In genomic region chr2:144044726-144045125, GRCm38 (mm10) we compare ENCODE assay signal across 9 mouse cellular contexts. TPM values are rescaled to one million over a fixed set of nuclear protein-coding genes. Genes with fewer than 3 reads are reported as not detected.
DNase-seq lines count a peak whose midpoint lies in the region.
"Had no signal": no experiment of that assay in that cellular context is flagged by ENCODE, and none has a peak within 500 bp of the region (broad histone marks: within the 10 kb centered on the region; RNA-seq: fewer than 3 reads in every experiment).

No protein-coding gene starts in this region.

- intact Hi-C loops in heart, postnatal 36 days (cut with DNase I) = no loop called here
- intact Hi-C loops in left cerebral cortex, postnatal 4 days (cut with DNase I) = no loop called here

- peak; percentile 23 for DNase-seq in cerebellum, adult 11-12 months
- DNase-seq in cerebellum, postnatal 4 days (ENCODE audit: low spot score in 2 of 2) = no peak
- DNase-seq in fibroblast of lung, adult 2 months (ENCODE audit: low read depth) = peak; percentile 53
- peak; percentile 51 for DNase-seq in heart, postnatal 36 days
- peak; percentile 50 for DNase-seq in left cerebral cortex, postnatal 4 days
- DNase-seq in MN1 (ENCODE audit: low spot score) = no peak
- DNase-seq in spleen, postnatal 10 days (ENCODE audit: low spot score in 2 of 2) = no peak
- DNase-seq in ovary, adult 18-20 months (ENCODE audit: low spot score) = no peak
- DNase-seq: thymus, adult 2 months had no signal

RNA-seq across cellular contexts. Expression of gene Banf2, which starts 11.9 kb away (rescaled TPM):
- not detected for total RNA-seq in heart, postnatal 36 days (2021)
- not detected for total RNA-seq in left cerebral cortex, postnatal 4 days (2021)

RNA-seq across cellular contexts. Expression of gene Rrbp1, which starts 33.7 kb away (rescaled TPM):
- total RNA-seq in heart, postnatal 36 days (2021) = 100 to 1,000 TPM; 101 to 113 TPM
- 10 to 100 TPM; 82.5 to 83.9 TPM for total RNA-seq in left cerebral cortex, postnatal 4 days (2021)

Comparison
In these comparisons a context has a peak if more than half of its experiments do, and no peak if none do; other contexts are left out.
1. DNase-seq: peak in cerebellum, adult 11-12 months (single experiment), fibroblast of lung, adult 2 months (single experiment), heart, postnatal 36 days (2 of 2) and left cerebral cortex, postnatal 4 days (single experiment); none in cerebellum, postnatal 4 days (0 of 2), MN1 (single experiment), spleen, postnatal 10 days (0 of 2) and ovary, adult 18-20 months (single experiment).